In the genomic region with DNA sequence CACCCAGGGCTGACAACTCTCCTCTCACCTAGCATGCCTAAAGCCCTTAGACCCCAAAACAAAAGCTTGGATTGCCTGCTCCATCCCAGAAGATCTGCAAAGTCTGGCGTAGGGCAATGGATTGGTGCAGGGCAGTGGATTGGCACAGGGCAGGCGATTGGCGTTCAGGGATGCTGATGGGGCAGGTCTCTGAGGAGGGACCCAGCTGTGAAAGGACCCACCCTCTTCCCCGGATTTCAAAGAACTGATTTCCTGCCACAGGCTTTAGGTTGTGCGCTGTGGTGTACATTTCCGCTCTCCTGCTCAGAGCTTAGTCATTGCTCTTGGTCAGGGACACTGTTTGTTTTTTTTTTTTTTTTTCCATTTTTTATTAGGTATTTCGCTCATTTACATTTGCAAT, we compare ENCODE assay signal across 15 mouse cellular contexts. TPM values are rescaled to one million over a fixed set of nuclear protein-coding genes. Genes with fewer than 3 reads are reported as not detected.
A peak's percentile ranks its signal among the peaks of the same experiment; 100 is the strongest.
DNase-seq lines count a peak whose midpoint lies in the region; ATAC-seq lines count a peak whose summit lies in the region.
"Had no signal": no experiment of that assay in that cellular context is flagged by ENCODE, and none has a peak within 500 bp of the region (broad histone marks: within the 10 kb centered on the region; RNA-seq: fewer than 3 reads in every experiment).

No protein-coding gene starts in this region.

- peak; percentile 38 to 48 for DNase-seq in B cell, adult 2 months
- peak; percentile 83 for DNase-seq in T-cell, adult 2 months (ENCODE audit: low spot score)
- peak; percentile 81 for DNase-seq in thymus, postnatal 0 days (ENCODE audit: low spot score)
- no peak for DNase-seq in gastrocnemius, adult 18-20 months (ENCODE audit: low spot score)
- no peak for DNase-seq in urinary bladder, adult 18-20 months (ENCODE audit: low spot score in 2 of 2)
- DNase-seq in gastrocnemius, postnatal 25 days = no peak
- DNase-seq in kidney, adult 18-20 months = no peak
- DNase-seq: cerebellum, adult 11 months; embryo, embryonic 11 days; liver, postnatal 0 days; lung, postnatal 36 days; spleen, adult 18-20 months had no signal

- peak; percentile 96 for ATAC-seq in inflammation-experienced regulatory T-cells, adult 6 months
- ATAC-seq: forebrain, embryonic 15.5 days; liver, postnatal 0 days; midbrain, embryonic 13.5 days had no signal

RNA-seq across cellular contexts. Expression of a gene that starts 14.8 kb away (rescaled TPM):
- polyA plus RNA-seq in inflammation-experienced regulatory T-cells, adult 6 months (2017; shearing (Covaris generic)) = 100 to 1,000 TPM in 2 of 3 experiments, 10 to 100 TPM in 1; 77.8 to 111 (median 105) TPM
- 34.5 and 34.6 TPM in 2 replicates for polyA plus RNA-seq in thymus, postnatal 0 days (2015; fragmentation: Nextera tagmentation; extraction: Ambion mirVana)
- under 1 TPM; 0.57 to 0.87 TPM for total RNA-seq in gastrocnemius, adult 18-20 months (2021)
- 1 to 10 TPM in 1 of 2 experiments, under 1 TPM in 1; 0.82 to 1.3 TPM for total RNA-seq in gastrocnemius, postnatal 25 days (2021)

RNA-seq across cellular contexts. Expression of a gene that starts 42.7 kb away (rescaled TPM):
- not detected for polyA plus RNA-seq in inflammation-experienced regulatory T-cells, adult 6 months (2017; shearing (Covaris generic))
- polyA plus RNA-seq in thymus, postnatal 0 days (2015; fragmentation: Nextera tagmentation; extraction: Ambion mirVana) = 0.07 and 0.21 TPM in 2 replicates
- total RNA-seq in gastrocnemius, adult 18-20 months (2021) = 1 to 10 TPM in 1 of 2 experiments, under 1 TPM in 1; 0.98 to 1.5 TPM
- total RNA-seq in gastrocnemius, postnatal 25 days (2021) = 1 to 10 TPM; 2.1 to 2.3 TPM

Comparison
In these comparisons a context has a peak if more than half of its experiments do, and no peak if none do; other contexts are left out.
1. DNase-seq: peak in B cell, adult 2 months (2 of 2), T-cell, adult 2 months (single experiment) and thymus, postnatal 0 days (single experiment); none in gastrocnemius, adult 18-20 months (single experiment), urinary bladder, adult 18-20 months (0 of 2), gastrocnemius, postnatal 25 days (single experiment) and kidney, adult 18-20 months (single experiment).